ENCODE assay signal across 17 mouse cellular contexts in genomic region chr16:13476653-13477052, GRCm38 (mm10).
DNase-seq lines count a peak whose midpoint lies in the region; ATAC-seq lines count a peak whose summit lies in the region.
"Had no signal": no experiment of that assay in that cellular context is flagged by ENCODE, and none has a peak within 500 bp of the region (broad histone marks: within the 10 kb centered on the region; RNA-seq: fewer than 3 reads in every experiment).

No protein-coding gene starts in this region.

- H3K4me2 ChIP-seq in liver, embryonic 16.5 days (ENCODE audit: low read depth, low read length) = no peak overlapping the region
- H3K4me2 ChIP-seq in kidney, embryonic 14.5 days (replicated peaks; ENCODE audit: low read depth, low read length) = no peak overlapping the region
- H3K4me2 ChIP-seq: heart, embryonic 12.5 days; hindbrain, embryonic 14.5 days; intestine, embryonic 15.5 days had no signal

- H3K27ac ChIP-seq in liver, embryonic 16.5 days (ENCODE audit: low read length) = no peak overlapping the region
- H3K27ac ChIP-seq in kidney, embryonic 14.5 days (ENCODE audit: low read depth, low read length) = no peak overlapping the region
- H3K27ac ChIP-seq: embryonic facial prominence, embryonic 10.5 days; forebrain, embryonic 10.5 days; hindbrain, embryonic 10.5 days; hindbrain, embryonic 14.5 days; intestine, embryonic 15.5 days had no signal

- DNase-seq in adrenal gland, adult 2 months = peak; percentile 73
- no peak for DNase-seq in adrenal gland, adult 18-20 months (ENCODE audit: low spot score in 2 of 2)
- DNase-seq in liver = no peak
- peak; percentile 76 for DNase-seq in adrenal gland, postnatal 14 days
- DNase-seq in gonadal fat pad, adult 2 months (ENCODE audit: low read depth) = peak; percentile 70
- DNase-seq: cerebellum, adult 2 months; cerebellum, postnatal 10 days; gastrocnemius, postnatal 10 days had no signal

- WGBS in liver, embryonic 16.5 days (ENCODE audit: insufficient replicate concordance) = 68% methylated on average over 3 of the region's 3 CpGs
- 69% methylated on average over 3 of the region's 3 CpGs for WGBS in kidney, embryonic 14.5 days

- H3K9me3 ChIP-seq in liver, embryonic 16.5 days (replicated peaks; ENCODE audit: control insufficient read depth, low read length) = no peaks in the 10 kb centered on the region
- no peaks in the 10 kb centered on the region for H3K9me3 ChIP-seq in kidney, embryonic 14.5 days (ENCODE audit: control insufficient read depth, low read length)
- H3K9me3 ChIP-seq: embryonic facial prominence, embryonic 10.5 days; forebrain, embryonic 10.5 days; heart, embryonic 12.5 days; hindbrain, embryonic 10.5 days; intestine, embryonic 15.5 days had no signal

- ATAC-seq in liver, embryonic 16.5 days (ENCODE audit: low read depth) = peak; percentile 32; the same call in 1 of the 2 replicates
- ATAC-seq in kidney, embryonic 14.5 days (ENCODE audit: low FRiP score, low TSS enrichment) = no peak
- ATAC-seq: forebrain, embryonic 14.5 days; intestine, embryonic 15.5 days had no signal

- no peak overlapping the region for H3K4me3 ChIP-seq in liver, embryonic 16.5 days (ENCODE audit: low read depth, low read length)
- no peak overlapping the region for H3K4me3 ChIP-seq in kidney, embryonic 14.5 days (ENCODE audit: low read length)
- H3K4me3 ChIP-seq: embryonic facial prominence, embryonic 10.5 days; forebrain, embryonic 10.5 days; heart, embryonic 12.5 days; hindbrain, embryonic 10.5 days; intestine, embryonic 15.5 days had no signal

- H3K36me3 ChIP-seq in liver, embryonic 16.5 days (ENCODE audit: control insufficient read depth, insufficient read depth) = no peaks in the 10 kb centered on the region
- no peaks in the 10 kb centered on the region for H3K36me3 ChIP-seq in kidney, embryonic 14.5 days (ENCODE audit: control insufficient read depth, insufficient read depth, low read length)
- H3K36me3 ChIP-seq: embryonic facial prominence, embryonic 10.5 days; forebrain, embryonic 10.5 days; heart, embryonic 12.5 days; hindbrain, embryonic 10.5 days; intestine, embryonic 15.5 days had no signal

- H3K4me1 ChIP-seq in liver, embryonic 16.5 days (ENCODE audit: control insufficient read depth, low read depth, low read length) = no peaks in the 10 kb centered on the region
- no peaks in the 10 kb centered on the region for H3K4me1 ChIP-seq in kidney, embryonic 14.5 days (ENCODE audit: control insufficient read depth, insufficient read depth, low read length)
- H3K4me1 ChIP-seq: forebrain, embryonic 10.5 days; heart, embryonic 12.5 days; hindbrain, embryonic 10.5 days; intestine, embryonic 15.5 days had no signal

- no peak overlapping the region for H3K9ac ChIP-seq in liver, embryonic 16.5 days (ENCODE audit: low read depth, low read length)
- H3K9ac ChIP-seq in kidney, embryonic 14.5 days (ENCODE audit: low read depth, low read length) = no peak overlapping the region
- H3K9ac ChIP-seq: heart, embryonic 12.5 days; hindbrain, embryonic 14.5 days; intestine, embryonic 15.5 days had no signal

- H3K27me3 ChIP-seq in liver, embryonic 16.5 days (ENCODE audit: control insufficient read depth, insufficient read depth, low read depth, low read length) = no peaks in the 10 kb centered on the region
- no peaks in the 10 kb centered on the region for H3K27me3 ChIP-seq in kidney, embryonic 14.5 days (ENCODE audit: control insufficient read depth, insufficient read depth, low read length)
- H3K27me3 ChIP-seq: heart, embryonic 12.5 days; intestine, embryonic 15.5 days had no signal

Comparison
In these comparisons a context has a peak if more than half of its experiments do, and no peak if none do; other contexts are left out.
1. DNase-seq: peak in adrenal gland, adult 2 months (single experiment), adrenal gland, postnatal 14 days (single experiment) and gonadal fat pad, adult 2 months (single experiment); none in adrenal gland, adult 18-20 months (0 of 2) and liver (single experiment).